Mouse (Mus musculus) forebrain, embryonic 14.5 days (tissue): ENCODE results near the gene Zfp580. TPM values are rescaled to one million over a fixed set of nuclear protein-coding genes. Genes with fewer than 3 reads are reported as not detected.

Experiments used
- ATAC-seq: fragments of 200-750 bp; cut with Nextera tagmentation; 2 replicates; pipeline ENCODE4 v1.8.0; 2017; ENCODE audit warnings: mild to moderate bottlenecking, moderate library complexity
- DNase-seq: peaks from one replicate; pipeline ENCODE4 v3.0.0-alpha.2; 2015; ENCODE audit warnings: low spot score
- H3K27ac ChIP-seq: fragments of 300-500 bp; sonication (generic); 2 replicates; pipeline ENCODE4 v1.5.1; 2014; ENCODE audit warnings: low read depth, mild to moderate bottlenecking, control low read depth, low read length, moderate library complexity
- H3K27me3 ChIP-seq: fragments of 300-500 bp; sonication (generic); replicated peaks from 2 replicates; pipeline ENCODE4 v1.6.1; 2014; ENCODE audit warnings: low read length, control low read depth, mixed read lengths; ENCODE audit not compliant: control insufficient read depth, insufficient read depth
- H3K36me3 ChIP-seq: fragments of 300-500 bp; sonication (generic); 2 replicates; pipeline ENCODE4 v1.6.1; 2014; ENCODE audit warnings: low read length, control low read depth; ENCODE audit not compliant: control insufficient read depth, insufficient read depth
- H3K4me1 ChIP-seq: fragments of 300-500 bp; sonication (generic); 2 replicates; pipeline ENCODE4 v1.6.1; 2014; ENCODE audit warnings: antibody characterized with exemption, low read length, control low read depth; ENCODE audit not compliant: control insufficient read depth, insufficient read depth
- H3K4me2 ChIP-seq: fragments of 300-500 bp; sonication (generic); 2 replicates; pipeline ENCODE4 v1.6.1; 2014; ENCODE audit warnings: mild to moderate bottlenecking, control low read depth, low read length
- H3K4me3 ChIP-seq: fragments of 300-500 bp; sonication (generic); 2 replicates; pipeline ENCODE4 v1.5.1; 2014; ENCODE audit warnings: low read depth, low read length, control low read depth
- H3K9ac ChIP-seq: fragments of 300-500 bp; sonication (generic); 2 replicates; pipeline ENCODE4 v1.6.1; 2014; ENCODE audit warnings: mild to moderate bottlenecking, low read length, control low read depth, moderate library complexity
- H3K9me3 ChIP-seq: fragments of 300-500 bp; sonication (generic); replicated peaks from 2 replicates; pipeline ENCODE4 v1.6.1; 2016; ENCODE audit warnings: low read length, control low read depth, mixed read lengths; ENCODE audit not compliant: control insufficient read depth
- WGBS: fragments of 180-500 bp; shearing (Covaris S2); extraction: QIAGEN DNeasy Blood & Tissue Kit; methylation state at CpG from one replicate; pipeline ENCODE4 v1.1.7; 2014; 5-methylcytosine and 5-hydroxymethylcytosine counted together
- polyA plus RNA-seq: library from polyadenylated mRNA; unstranded; fragments of >200 nt; fragmentation: Nextera tagmentation; extraction: Ambion mirVana; gene quantifications from 2 replicates; pipeline ENCODE4 v1.2.1, GENCODE M21; 2014

The Zfp580 gene
- polyA plus RNA-seq, 1 experiment from 2014 or later: 54.5 TPM

- H3K36me3 ChIP-seq: peaks cover 42% of the 10 kb centered on the region
- DNase-seq (no peak), ATAC-seq (no peak)
- H3K9me3 ChIP-seq: no peaks in the 10 kb centered on the region
- H3K4me2 ChIP-seq: no peak overlapping the region
- H3K4me1 ChIP-seq: peaks cover 15% of the 10 kb centered on the region
- no peak overlapping the region for H3K4me3 ChIP-seq
- 92% methylated on average over 1 of the region's 1 CpGs for WGBS
- no peaks in the 10 kb centered on the region for H3K27me3 ChIP-seq
- no peak overlapping the region for H3K27ac ChIP-seq
- no peak overlapping the region for H3K9ac ChIP-seq
Observed at GRCm38 (mm10) chr7:5085512-5085911, 34.2 kb downstream of the Zfp580 start.

GRCm38 (mm10) chr7:5086921-5087440 lies 35.6 kb downstream of the Zfp580 start:
- WGBS: 78% methylated on average over 5 of the region's 5 CpGs
- peaks cover 3% of the 10 kb centered on the region for H3K4me1 ChIP-seq

GRCm38 (mm10) chr7:5087886-5088285 lies 36.5 kb downstream of the Zfp580 start:
- H3K36me3 ChIP-seq: peaks cover 59% of the 10 kb centered on the region
- H3K27me3 ChIP-seq: no peaks in the 10 kb centered on the region
- no peaks in the 10 kb centered on the region for H3K4me1 ChIP-seq
- no peak overlapping the region for H3K4me2 ChIP-seq
- H3K4me3 ChIP-seq: no peak overlapping the region
- no peaks in the 10 kb centered on the region for H3K9me3 ChIP-seq
- H3K9ac ChIP-seq: no peak overlapping the region
- no peak for ATAC-seq
- WGBS: 85% methylated on average over 4 of the region's 4 CpGs
- no peak overlapping the region for H3K27ac ChIP-seq
- DNase-seq: no peak

More at GRCm38 (mm10) chr7:5086921-5087440, 35.6 kb downstream of the Zfp580 start:
- ATAC-seq: no peak
- Histone ChIP-seq H3K27ac (no peak overlapping the region), H3K36me3 (peaks cover 54% of the 10 kb centered on the region), H3K9ac (no peak overlapping the region), H3K4me3 (no peak overlapping the region), H3K27me3 (no peaks in the 10 kb centered on the region), H3K9me3 (no peaks in the 10 kb centered on the region), H3K4me2 (no peak overlapping the region)
- DNase-seq: no peak

GRCm38 (mm10) chr7:5089853-5090252 lies 38.5 kb downstream of the Zfp580 start:
- H3K4me3 ChIP-seq: no peak overlapping the region
- no peaks in the 10 kb centered on the region for H3K27me3 ChIP-seq
- no peak overlapping the region for H3K9ac ChIP-seq
- H3K9me3 ChIP-seq: no peaks in the 10 kb centered on the region
- H3K36me3 ChIP-seq: peaks cover 62% of the 10 kb centered on the region
- H3K4me2 ChIP-seq: no peak overlapping the region
- 95% methylated on average over 15 of the region's 15 CpGs for WGBS
- H3K4me1 ChIP-seq: no peaks in the 10 kb centered on the region
- ATAC-seq (no peak), DNase-seq (no peak)
- no peak overlapping the region for H3K27ac ChIP-seq

- H3K27ac ChIP-seq: no peak overlapping the region
- no peaks in the 10 kb centered on the region for H3K9me3 ChIP-seq
- no peak overlapping the region for H3K4me3 ChIP-seq
- peaks cover 67% of the 10 kb centered on the region for H3K36me3 ChIP-seq
- H3K4me1 ChIP-seq: no peaks in the 10 kb centered on the region
- no peak overlapping the region for H3K4me2 ChIP-seq
- no peaks in the 10 kb centered on the region for H3K27me3 ChIP-seq
- H3K9ac ChIP-seq: no peak overlapping the region
- ATAC-seq: no peak
- WGBS: 91% methylated on average over 15 of the region's 15 CpGs
- DNase-seq: no peak
Observed at GRCm38 (mm10) chr7:5091008-5091728, 39.8 kb downstream of the Zfp580 start.

- H3K9ac ChIP-seq: no peak overlapping the region
- ATAC-seq (no peak), DNase-seq (no peak)
- 90% methylated on average over 6 of the region's 6 CpGs for whole genome bisulfite sequencing
- H3K4me3 ChIP-seq: no peak overlapping the region
- H3K27ac ChIP-seq: no peak overlapping the region
- no peak overlapping the region for H3K4me2 ChIP-seq
- no peaks in the 10 kb centered on the region for H3K4me1 ChIP-seq
- H3K27me3 ChIP-seq: no peaks in the 10 kb centered on the region
- peaks cover 79% of the 10 kb centered on the region for H3K36me3 ChIP-seq
- no peaks in the 10 kb centered on the region for H3K9me3 ChIP-seq
Observed at GRCm38 (mm10) chr7:5092381-5092780, 41.0 kb downstream of the Zfp580 start.

GRCm38 (mm10) chr7:5092831-5093510 lies 41.6 kb downstream of the Zfp580 start:
- H3K4me2 ChIP-seq: no peak overlapping the region
- no peaks in the 10 kb centered on the region for H3K27me3 ChIP-seq
- H3K9ac ChIP-seq: no peak overlapping the region
- no peak for ATAC-seq
- H3K4me3 ChIP-seq: no peak overlapping the region
- H3K9me3 ChIP-seq: no peaks in the 10 kb centered on the region
- H3K27ac ChIP-seq: no peak overlapping the region
- 92% methylated on average over 21 of the region's 21 CpGs for WGBS
- DNase-seq: no peak
- H3K4me1 ChIP-seq: no peaks in the 10 kb centered on the region
- peaks cover 85% of the 10 kb centered on the region for H3K36me3 ChIP-seq

GRCm38 (mm10) chr7:5098769-5099168 lies 47.4 kb downstream of the Zfp580 start:
- 93% methylated on average over 5 of the region's 5 CpGs for WGBS
- Histone ChIP-seq H3K9me3 (no peaks in the 10 kb centered on the region), H3K9ac (no peak overlapping the region), H3K36me3 (peaks cover 56% of the 10 kb centered on the region), H3K4me3 (no peak overlapping the region), H3K27me3 (no peaks in the 10 kb centered on the region), H3K4me1 (no peaks in the 10 kb centered on the region), H3K4me2 (no peak overlapping the region), H3K27ac (no peak overlapping the region)
- ATAC-seq (no peak), DNase-seq (no peak)

- H3K36me3 ChIP-seq: peaks cover 46% of the 10 kb centered on the region
- ATAC-seq: no peak
- H3K4me1 ChIP-seq: no peaks in the 10 kb centered on the region
- 88% methylated on average over 3 of the region's 3 CpGs for WGBS
- no peak for DNase-seq
- no peaks in the 10 kb centered on the region for H3K27me3 ChIP-seq
- no peak overlapping the region for H3K9ac ChIP-seq
- no peak overlapping the region for H3K4me3 ChIP-seq
- no peaks in the 10 kb centered on the region for H3K9me3 ChIP-seq
- no peak overlapping the region for H3K27ac ChIP-seq
- H3K4me2 ChIP-seq: no peak overlapping the region
Observed at GRCm38 (mm10) chr7:5099796-5100195, 48.5 kb downstream of the Zfp580 start.
